Mouse (Mus musculus): Measurements from ENCODE around the gene Accs.

The Accs gene

DNA sequence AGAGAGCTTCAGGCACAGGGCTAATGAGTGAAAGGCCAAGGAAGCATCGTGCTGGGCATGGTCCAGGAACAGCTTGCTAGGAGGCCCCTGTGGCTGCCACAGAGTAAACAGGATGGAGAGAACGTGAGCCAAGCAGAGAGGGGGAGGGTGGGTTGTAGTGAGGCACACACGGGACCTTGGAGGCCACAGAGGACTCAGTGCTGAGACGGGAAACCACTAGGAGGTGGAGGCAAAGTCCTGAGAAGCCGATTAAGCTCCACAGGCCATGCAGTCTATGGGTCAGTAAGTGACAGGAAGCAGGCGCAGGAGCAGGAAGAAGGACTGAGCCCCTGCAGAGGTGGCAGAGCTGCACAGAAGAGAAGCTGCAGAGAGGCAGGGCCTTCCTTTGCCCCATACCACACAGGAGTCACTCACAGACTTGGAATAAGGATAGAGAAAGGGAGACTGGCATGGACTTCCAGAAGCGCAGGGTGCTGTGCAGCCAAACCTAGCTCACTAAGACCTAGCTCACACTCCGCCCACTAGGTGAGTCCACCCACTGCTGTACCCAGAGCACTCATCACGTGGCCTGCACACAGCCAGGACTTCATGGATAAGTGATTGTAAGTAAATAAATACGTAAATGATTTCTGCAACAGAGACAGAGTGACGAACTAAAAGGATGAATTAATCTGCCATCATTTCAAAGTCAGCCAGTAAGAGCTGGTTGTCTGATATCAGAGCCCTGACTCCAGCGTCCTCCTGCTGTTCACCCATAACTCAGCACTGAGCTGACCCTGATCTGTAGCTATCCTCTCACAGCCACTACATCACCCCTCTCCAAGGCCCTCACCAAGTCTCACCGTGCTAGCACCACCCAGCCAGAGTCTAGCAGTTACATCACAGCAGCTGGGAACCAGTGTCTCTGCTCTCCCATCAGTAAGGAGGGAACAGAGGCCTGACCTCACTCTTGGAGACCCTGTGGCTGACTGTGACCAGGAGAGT lies 57.9 kb downstream of the Accs start:
- DNase-seq = peak; percentile 46

DNA sequence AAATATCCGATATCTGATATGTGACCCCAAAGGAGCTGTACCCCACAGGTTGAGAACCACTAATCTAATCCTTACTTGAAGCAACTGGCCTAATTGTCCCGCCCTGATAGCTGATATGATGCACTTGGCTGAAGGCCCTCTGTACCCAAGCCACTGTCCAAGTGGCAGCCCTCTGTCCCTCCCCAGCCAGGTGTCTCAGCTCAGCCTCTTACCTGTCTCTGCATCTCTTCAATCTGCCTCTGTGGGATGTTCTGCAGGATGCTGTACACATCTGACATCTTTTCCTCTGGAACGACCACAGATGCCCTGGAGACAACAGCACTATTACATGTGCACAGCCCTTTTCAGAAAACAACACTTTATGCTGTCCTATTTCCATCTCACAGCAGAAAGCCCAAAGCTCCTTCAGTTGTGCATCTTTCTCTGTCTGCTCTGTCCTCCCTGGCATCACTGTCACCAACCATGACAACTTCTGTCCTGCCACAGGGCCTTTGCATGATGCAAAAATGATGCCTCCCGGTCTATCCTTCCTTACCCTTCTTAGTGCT lies 58.9 kb downstream of the Accs start:
- no peak for DNase-seq

DNA sequence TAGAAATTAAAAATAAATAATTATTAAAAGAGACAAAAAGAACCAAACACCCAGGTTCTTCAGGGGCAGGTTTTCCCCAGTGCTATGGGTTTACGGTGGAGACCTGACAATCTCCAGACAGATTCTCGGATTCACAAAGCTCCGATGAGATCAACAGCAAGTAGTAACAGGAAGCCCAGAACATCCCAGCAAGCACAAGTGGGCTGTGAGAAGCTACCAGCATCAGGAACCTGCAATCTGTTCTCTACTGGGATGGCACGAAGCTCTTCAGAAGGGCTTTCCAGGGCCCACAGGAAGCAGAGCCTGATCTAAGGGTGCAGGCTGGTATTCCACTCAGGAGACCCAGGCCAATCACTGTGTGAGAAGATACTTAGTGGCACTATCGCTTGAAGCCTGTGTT lies 61.2 kb downstream of the Accs start:
- no peak for DNase-seq

DNA sequence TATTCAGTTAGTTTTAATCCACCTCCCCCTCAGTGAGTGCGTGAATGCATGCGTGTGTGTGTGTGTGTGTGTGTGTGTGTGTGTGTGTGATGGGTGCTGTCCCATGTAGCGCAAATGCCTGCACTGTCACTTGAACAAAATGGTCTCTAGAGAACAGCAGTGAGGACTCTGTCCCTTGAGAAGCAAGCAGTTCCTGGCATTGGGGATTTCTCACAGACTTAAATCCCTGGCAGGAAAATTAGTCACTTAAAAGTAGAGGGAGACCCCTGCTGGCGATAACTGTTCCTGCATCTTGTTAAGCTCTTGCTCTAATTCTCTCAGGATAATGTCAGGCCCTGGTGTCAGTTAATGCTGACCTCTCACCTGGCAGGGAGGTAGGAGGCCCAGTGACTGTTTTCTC lies 63.6 kb downstream of the Accs start:
- DNase-seq = peak; percentile 62

DNA sequence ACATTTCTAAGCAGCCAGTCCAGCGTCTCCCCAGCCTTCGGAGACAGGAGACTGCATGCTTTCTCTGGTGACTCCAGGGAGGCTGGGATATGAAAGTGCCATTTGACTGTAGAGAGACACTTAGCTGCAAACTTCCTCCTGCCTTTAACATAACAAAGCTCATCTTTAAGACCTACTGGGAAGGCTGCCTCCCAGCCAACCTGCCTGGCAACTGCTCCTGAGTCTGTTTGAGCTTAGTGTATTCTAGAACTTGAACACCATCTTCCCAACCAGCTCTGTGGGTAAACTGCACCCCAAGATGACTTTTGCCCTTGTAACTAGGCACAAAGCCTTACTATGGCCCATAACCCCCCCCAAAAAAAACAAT lies 64.3 kb downstream of the Accs start:
- no peak for DNase-seq

DNA sequence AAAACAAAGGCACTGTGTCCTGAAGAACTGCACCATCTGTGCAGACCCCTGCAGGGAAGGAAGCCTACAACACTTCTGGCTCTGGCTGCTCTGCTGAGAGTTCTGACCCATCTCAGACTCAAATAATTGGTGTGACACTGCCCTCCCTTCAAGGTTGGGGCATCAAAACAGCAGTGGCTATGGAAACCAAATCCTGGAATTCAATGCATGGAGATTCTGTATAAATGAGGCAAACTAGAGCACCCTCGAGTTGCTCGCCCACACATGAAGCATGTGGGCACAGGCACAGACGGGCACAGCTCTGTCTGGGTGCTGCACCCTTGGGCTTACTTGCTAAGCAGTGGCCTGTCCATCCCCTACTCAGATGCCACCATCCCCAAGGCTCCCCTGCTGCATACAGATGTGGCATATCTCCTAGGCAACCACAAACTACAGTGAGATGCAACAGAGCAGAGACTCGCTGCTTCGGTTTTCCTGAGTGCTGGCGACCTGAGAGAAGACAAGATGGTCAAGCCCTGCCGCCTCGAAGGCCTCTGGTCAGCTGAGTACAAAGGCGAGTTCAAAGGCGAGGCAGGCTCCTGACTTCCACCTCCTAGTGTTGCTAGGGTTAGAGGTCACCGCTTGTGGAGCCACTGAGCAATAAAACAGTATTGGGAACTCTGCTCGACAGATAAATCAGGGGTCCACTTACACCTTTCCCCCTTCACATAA lies 64.9 kb downstream of the Accs start:
- DNase-seq = no peak

DNA sequence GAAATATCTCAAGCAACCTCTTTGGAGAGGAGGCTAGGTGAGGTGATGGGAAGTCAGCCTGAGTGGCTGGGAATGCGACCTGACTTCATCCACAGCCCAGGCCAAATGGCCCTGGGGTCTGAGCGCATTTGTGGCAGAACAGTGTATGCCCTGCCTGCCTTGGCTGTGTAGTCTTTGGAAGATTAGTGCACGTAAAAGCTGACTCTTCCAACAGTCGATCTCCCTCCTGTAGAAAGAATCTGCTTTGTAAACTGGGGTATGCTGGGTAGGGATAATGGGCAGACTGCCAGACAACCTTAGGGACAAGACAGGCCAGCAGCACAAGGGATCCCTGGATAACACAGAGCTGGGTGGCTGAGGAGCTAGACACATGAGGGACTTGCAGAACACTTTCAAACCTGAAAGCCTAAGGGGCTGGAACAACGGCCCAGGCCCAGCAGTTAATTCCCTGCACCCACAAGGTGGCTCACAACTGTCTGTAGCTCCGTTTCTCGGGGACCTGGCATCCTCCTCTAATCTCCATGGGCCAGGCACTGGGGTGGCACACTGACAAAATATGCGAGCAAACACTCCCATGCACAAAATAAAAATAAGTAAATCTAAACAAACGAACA lies 65.7 kb downstream of the Accs start:
- no peak for DNase-seq
